Mouse (Mus musculus): ENCODE data around the gene Cuedc2. TPM values are rescaled to one million over a fixed set of nuclear protein-coding genes. Genes with fewer than 3 reads are reported as not detected.

The Cuedc2 gene
- polyA plus RNA-seq, 1 experiment from 2014 or later: 405 TPM

DNA sequence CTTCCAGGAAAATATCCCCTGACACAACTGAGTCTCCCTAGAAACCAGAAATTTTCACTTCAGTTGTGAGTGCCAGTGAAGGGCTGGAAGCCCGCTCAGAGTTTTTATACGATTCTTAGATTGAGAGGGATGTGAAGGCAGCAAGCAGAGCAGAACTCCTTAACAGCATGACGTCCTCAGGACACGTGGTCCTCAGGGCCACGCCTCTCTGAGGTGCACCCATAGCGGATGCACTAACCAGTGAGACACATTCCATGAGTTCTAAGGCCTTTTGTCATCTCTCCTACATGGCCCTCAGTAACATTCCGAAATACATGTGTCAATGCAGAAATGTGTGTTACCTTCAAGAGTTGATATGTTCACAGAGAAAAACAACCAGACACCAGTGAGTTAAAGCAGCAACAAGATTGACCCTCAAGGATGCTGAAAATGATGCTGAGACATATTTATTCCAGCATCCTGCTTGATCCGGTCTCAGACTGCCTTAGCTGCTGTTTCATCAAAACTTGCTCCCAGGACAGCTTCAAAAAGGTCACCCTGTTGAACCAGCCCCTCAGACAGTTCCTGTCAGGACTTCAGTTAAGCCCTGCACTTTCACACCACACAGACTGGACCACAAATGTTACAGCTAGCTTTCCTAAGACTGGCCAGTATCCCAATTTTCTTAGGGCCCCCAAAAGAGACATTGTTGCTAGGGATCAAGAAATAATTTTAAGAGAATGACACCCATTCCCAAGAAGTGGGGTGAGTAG is 38.0 kb downstream of the Cuedc2 start:
- Histone ChIP-seq H3K27ac (ENCODE audit: low read depth, low read length) (no peak overlapping the region), H3K36me3 (ENCODE audit: control insufficient read depth, insufficient read depth, low read length) (no peaks in the 10 kb centered on the region), H3K9me3 (replicated peaks; ENCODE audit: control insufficient read depth, low read length) (no peaks in the 10 kb centered on the region), H3K9ac (ENCODE audit: low read length) (no peak overlapping the region), H3K27me3 (replicated peaks; ENCODE audit: control insufficient read depth, insufficient read depth, low read length) (peaks cover 7% of the 10 kb centered on the region; the same call in 1 of the 2 replicates), H3K4me1 (ENCODE audit: control insufficient read depth, insufficient read depth, low read length) (peaks cover 8% of the 10 kb centered on the region), H3K4me2 (ENCODE audit: low read length) (no peak overlapping the region), H3K4me3 (ENCODE audit: low read depth, low read length) (no peak overlapping the region)
- WGBS: 39% methylated on average over 8 of the region's 8 CpGs
- ATAC-seq: no peak
- no peak for DNase-seq (ENCODE audit: low spot score)

- H3K27ac ChIP-seq (ENCODE audit: low read depth, low read length): no peak overlapping the region
- ATAC-seq (no peak), DNase-seq (ENCODE audit: low spot score) (no peak)
- WGBS: 70% methylated on average over 4 of the region's 4 CpGs
- H3K9ac ChIP-seq (ENCODE audit: low read length): no peak overlapping the region
- no peaks in the 10 kb centered on the region for H3K9me3 ChIP-seq (replicated peaks; ENCODE audit: control insufficient read depth, low read length)
- H3K4me2 ChIP-seq (ENCODE audit: low read length): no peak overlapping the region
- no peaks in the 10 kb centered on the region for H3K4me1 ChIP-seq (ENCODE audit: control insufficient read depth, insufficient read depth, low read length)
- no peaks in the 10 kb centered on the region for H3K27me3 ChIP-seq (replicated peaks; ENCODE audit: control insufficient read depth, insufficient read depth, low read length)
- no peak overlapping the region for H3K4me3 ChIP-seq (ENCODE audit: low read depth, low read length)
- H3K36me3 ChIP-seq (ENCODE audit: control insufficient read depth, insufficient read depth, low read length): no peaks in the 10 kb centered on the region
Observed at GRCm38 (mm10) chr19:46296938-46297337, 41.6 kb downstream of the Cuedc2 start.

DNA sequence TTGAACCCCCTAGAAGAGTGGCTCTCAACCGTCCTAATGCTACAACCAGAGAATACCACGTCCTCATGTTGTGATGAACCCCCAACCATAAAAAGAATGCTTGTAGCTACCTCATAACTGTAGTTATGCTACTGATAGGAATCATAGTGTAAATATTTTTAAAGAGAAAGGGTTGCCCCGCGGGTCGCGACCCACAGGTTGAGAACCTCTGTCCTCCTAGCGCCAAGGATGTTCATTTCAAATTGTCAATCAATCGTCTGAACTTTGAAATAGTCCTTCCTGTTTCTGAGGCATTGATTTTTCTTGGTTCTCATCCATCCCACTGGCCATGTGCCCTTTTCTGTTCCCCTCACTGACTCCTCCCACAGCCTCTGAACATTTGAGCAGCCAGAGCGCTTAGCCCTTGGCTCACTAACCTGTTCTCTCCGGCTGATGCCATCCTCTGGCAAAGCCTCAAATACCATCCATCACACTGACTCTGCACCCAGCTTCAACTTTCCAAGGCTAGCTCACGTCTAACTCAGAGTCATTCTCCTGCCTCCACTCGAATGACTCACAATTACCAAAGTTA is 47.9 kb downstream of the Cuedc2 start:
- no peak overlapping the region for H3K4me2 ChIP-seq (ENCODE audit: low read length)

GRCm38 (mm10) chr19:46287566-46287965 is 50.9 kb downstream of the Cuedc2 start:
- no peaks in the 10 kb centered on the region for H3K27me3 ChIP-seq (replicated peaks; ENCODE audit: control insufficient read depth, insufficient read depth, low read length)
- no peak overlapping the region for H3K4me3 ChIP-seq (ENCODE audit: low read depth, low read length)
- no peak overlapping the region for H3K27ac ChIP-seq (ENCODE audit: low read depth, low read length)
- ATAC-seq (no peak), DNase-seq (ENCODE audit: low spot score) (no peak)
- H3K9me3 ChIP-seq (replicated peaks; ENCODE audit: control insufficient read depth, low read length): no peaks in the 10 kb centered on the region
- H3K4me2 ChIP-seq (ENCODE audit: low read length): no peak overlapping the region
- no peak overlapping the region for H3K9ac ChIP-seq (ENCODE audit: low read length)
- 87% methylated on average over 3 of the region's 3 CpGs for WGBS
- peaks cover 43% of the 10 kb centered on the region for H3K36me3 ChIP-seq (ENCODE audit: control insufficient read depth, insufficient read depth, low read length)
- no peaks in the 10 kb centered on the region for H3K4me1 ChIP-seq (ENCODE audit: control insufficient read depth, insufficient read depth, low read length)

More for the DNA sequence above, 47.9 kb downstream of the Cuedc2 start:
- WGBS: 75% methylated on average over 12 of the region's 12 CpGs
- Histone ChIP-seq H3K4me3 (ENCODE audit: low read depth, low read length) (no peak overlapping the region), H3K27me3 (replicated peaks; ENCODE audit: control insufficient read depth, insufficient read depth, low read length) (no peaks in the 10 kb centered on the region), H3K36me3 (ENCODE audit: control insufficient read depth, insufficient read depth, low read length) (peaks cover 13% of the 10 kb centered on the region), H3K9me3 (replicated peaks; ENCODE audit: control insufficient read depth, low read length) (no peaks in the 10 kb centered on the region), H3K27ac (ENCODE audit: low read depth, low read length) (no peak overlapping the region), H3K9ac (ENCODE audit: low read length) (no peak overlapping the region), H3K4me1 (ENCODE audit: control insufficient read depth, insufficient read depth, low read length) (no peaks in the 10 kb centered on the region)
- DNase-seq (ENCODE audit: low spot score) (no peak), ATAC-seq (no peak)

GRCm38 (mm10) chr19:46286926-46287325 is 51.6 kb downstream of the Cuedc2 start:
- H3K9ac ChIP-seq (ENCODE audit: low read length): no peak overlapping the region
- H3K4me1 ChIP-seq (ENCODE audit: control insufficient read depth, insufficient read depth, low read length): no peaks in the 10 kb centered on the region
- H3K36me3 ChIP-seq (ENCODE audit: control insufficient read depth, insufficient read depth, low read length): peaks cover 49% of the 10 kb centered on the region
- no peak overlapping the region for H3K4me3 ChIP-seq (ENCODE audit: low read depth, low read length)
- 94% methylated on average over 3 of the region's 3 CpGs for WGBS
- H3K27me3 ChIP-seq (replicated peaks; ENCODE audit: control insufficient read depth, insufficient read depth, low read length): no peaks in the 10 kb centered on the region
- H3K27ac ChIP-seq (ENCODE audit: low read depth, low read length): no peak overlapping the region
- DNase-seq (ENCODE audit: low spot score) (no peak), ATAC-seq (no peak)
- H3K9me3 ChIP-seq (replicated peaks; ENCODE audit: control insufficient read depth, low read length): no peaks in the 10 kb centered on the region
- H3K4me2 ChIP-seq (ENCODE audit: low read length): no peak overlapping the region

DNA sequence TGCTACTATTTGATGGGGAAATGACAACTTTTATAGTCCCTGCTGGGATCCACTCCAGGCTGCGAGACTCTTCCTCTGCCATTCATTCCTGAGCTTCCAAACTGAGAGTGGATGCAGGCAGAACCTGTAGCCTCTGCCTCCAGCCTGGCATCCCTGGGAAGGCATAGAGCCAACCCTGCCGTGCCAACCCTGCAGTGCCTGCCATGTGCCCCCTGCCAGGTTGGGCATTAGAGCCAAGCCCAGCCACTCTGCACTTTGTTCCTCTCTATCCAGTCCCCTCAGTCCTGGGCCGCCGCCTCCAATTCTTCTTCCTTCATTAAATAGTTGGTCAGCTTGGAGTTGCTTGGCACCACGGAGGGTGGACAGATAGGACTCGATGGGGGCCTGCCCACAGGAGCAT is 52.5 kb downstream of the Cuedc2 start:
- ATAC-seq: no peak
- Histone ChIP-seq H3K9me3 (replicated peaks; ENCODE audit: control insufficient read depth, low read length) (no peaks in the 10 kb centered on the region), H3K4me3 (ENCODE audit: low read depth, low read length) (no peak overlapping the region), H3K27ac (ENCODE audit: low read depth, low read length) (no peak overlapping the region), H3K4me2 (ENCODE audit: low read length) (no peak overlapping the region), H3K9ac (ENCODE audit: low read length) (no peak overlapping the region), H3K36me3 (ENCODE audit: control insufficient read depth, insufficient read depth, low read length) (peaks cover 56% of the 10 kb centered on the region), H3K27me3 (replicated peaks; ENCODE audit: control insufficient read depth, insufficient read depth, low read length) (no peaks in the 10 kb centered on the region), H3K4me1 (ENCODE audit: control insufficient read depth, insufficient read depth, low read length) (no peaks in the 10 kb centered on the region)
- 87% methylated on average over 6 of the region's 6 CpGs for WGBS
- no peak for DNase-seq (ENCODE audit: low spot score)

DNA sequence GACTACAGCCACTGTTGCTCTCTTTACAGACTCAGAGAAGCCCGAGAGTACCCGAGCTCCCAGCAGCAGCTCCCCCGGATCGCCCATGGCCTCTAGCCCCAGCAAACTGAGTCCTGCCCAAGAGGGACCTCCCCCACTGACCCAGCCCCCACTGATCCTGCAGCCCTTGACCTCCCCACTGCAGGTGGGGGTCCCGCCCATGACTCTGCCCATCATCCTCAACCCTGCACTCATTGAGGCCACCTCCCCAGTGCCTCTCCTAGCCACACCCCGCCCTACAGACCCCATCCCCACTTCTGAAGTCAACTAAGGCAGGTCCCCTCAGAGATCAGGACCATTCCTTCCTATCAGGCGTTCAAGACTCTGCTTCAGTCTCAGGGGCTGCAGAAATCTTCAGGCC is 52.9 kb downstream of the Cuedc2 start:
- Histone ChIP-seq H3K27ac (ENCODE audit: low read depth, low read length) (no peak overlapping the region), H3K36me3 (ENCODE audit: control insufficient read depth, insufficient read depth, low read length) (peaks cover 61% of the 10 kb centered on the region), H3K4me1 (ENCODE audit: control insufficient read depth, insufficient read depth, low read length) (no peaks in the 10 kb centered on the region), H3K4me3 (ENCODE audit: low read depth, low read length) (no peak overlapping the region), H3K9me3 (replicated peaks; ENCODE audit: control insufficient read depth, low read length) (no peaks in the 10 kb centered on the region), H3K4me2 (ENCODE audit: low read length) (no peak overlapping the region), H3K9ac (ENCODE audit: low read length) (no peak overlapping the region), H3K27me3 (replicated peaks; ENCODE audit: control insufficient read depth, insufficient read depth, low read length) (no peaks in the 10 kb centered on the region)
- WGBS: 92% methylated on average over 7 of the region's 7 CpGs
- DNase-seq (ENCODE audit: low spot score) (no peak), ATAC-seq (no peak)

- DNase-seq (ENCODE audit: low spot score): no peak
- Histone ChIP-seq H3K4me3 (ENCODE audit: low read depth, low read length) (no peak overlapping the region), H3K36me3 (ENCODE audit: control insufficient read depth, insufficient read depth, low read length) (peaks cover 70% of the 10 kb centered on the region), H3K27ac (ENCODE audit: low read depth, low read length) (no peak overlapping the region), H3K9me3 (replicated peaks; ENCODE audit: control insufficient read depth, low read length) (no peaks in the 10 kb centered on the region), H3K4me2 (ENCODE audit: low read length) (no peak overlapping the region), H3K4me1 (ENCODE audit: control insufficient read depth, insufficient read depth, low read length) (no peaks in the 10 kb centered on the region), H3K9ac (ENCODE audit: low read length) (no peak overlapping the region), H3K27me3 (replicated peaks; ENCODE audit: control insufficient read depth, insufficient read depth, low read length) (no peaks in the 10 kb centered on the region)
- 91% methylated on average over 4 of the region's 4 CpGs for WGBS
- no peak for ATAC-seq
Observed at GRCm38 (mm10) chr19:46284686-46285085, 53.8 kb downstream of the Cuedc2 start.

DNA sequence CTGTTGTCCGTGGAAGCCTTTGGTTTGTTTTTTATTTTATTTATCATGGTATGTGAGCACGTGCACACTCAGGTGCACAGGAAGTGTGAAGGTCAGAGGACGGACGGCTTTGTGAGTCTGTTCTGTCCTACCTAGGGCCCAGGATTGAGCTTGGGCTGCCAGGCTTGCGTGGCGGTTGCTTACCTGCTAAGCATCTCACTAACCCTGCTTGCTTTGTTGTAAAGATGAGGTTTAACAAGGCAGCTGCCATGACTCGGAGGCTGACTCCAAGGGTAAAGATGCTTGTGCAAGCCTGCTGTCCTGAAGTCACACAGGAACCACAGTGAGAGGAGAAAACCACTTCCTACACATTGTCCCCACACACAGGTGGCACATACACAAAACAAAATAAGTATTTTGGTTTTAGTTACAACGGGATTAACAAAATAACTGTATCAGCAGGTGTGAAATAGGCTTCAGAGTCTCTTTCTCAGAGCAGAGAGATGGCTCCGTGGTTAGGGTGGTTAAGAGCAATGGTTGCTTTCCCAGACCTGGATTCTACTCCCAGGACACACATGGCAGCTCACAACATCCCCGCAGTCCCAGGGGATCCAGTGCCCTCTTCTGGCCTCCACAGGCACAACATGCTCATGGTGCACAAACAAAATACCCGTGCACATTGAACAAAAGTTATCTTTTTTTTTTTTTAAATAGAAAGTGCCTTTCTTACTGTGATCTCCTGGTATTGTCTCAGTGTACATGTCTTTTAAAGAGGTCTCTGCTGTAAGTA is 56.2 kb downstream of the Cuedc2 start:
- Histone ChIP-seq H3K9ac (ENCODE audit: low read length) (no peak overlapping the region), H3K4me1 (ENCODE audit: control insufficient read depth, insufficient read depth, low read length) (no peaks in the 10 kb centered on the region), H3K27ac (ENCODE audit: low read depth, low read length) (no peak overlapping the region), H3K27me3 (replicated peaks; ENCODE audit: control insufficient read depth, insufficient read depth, low read length) (no peaks in the 10 kb centered on the region), H3K9me3 (replicated peaks; ENCODE audit: control insufficient read depth, low read length) (no peaks in the 10 kb centered on the region), H3K4me2 (ENCODE audit: low read length) (no peak overlapping the region), H3K4me3 (ENCODE audit: low read depth, low read length) (no peak overlapping the region), H3K36me3 (ENCODE audit: control insufficient read depth, insufficient read depth, low read length) (peaks cover 82% of the 10 kb centered on the region)
- ATAC-seq (no peak), DNase-seq (ENCODE audit: low spot score) (no peak)
- WGBS: 95% methylated on average over 11 of the region's 11 CpGs
